Mouse (Mus musculus): ENCODE results near the gene Mast4. TPM values are rescaled to one million over a fixed set of nuclear protein-coding genes. Genes with fewer than 3 reads are reported as not detected.

Mast4 gene
- polyA plus RNA-seq, 1 experiment from 2014 or later = 21.5 TPM

DNA sequence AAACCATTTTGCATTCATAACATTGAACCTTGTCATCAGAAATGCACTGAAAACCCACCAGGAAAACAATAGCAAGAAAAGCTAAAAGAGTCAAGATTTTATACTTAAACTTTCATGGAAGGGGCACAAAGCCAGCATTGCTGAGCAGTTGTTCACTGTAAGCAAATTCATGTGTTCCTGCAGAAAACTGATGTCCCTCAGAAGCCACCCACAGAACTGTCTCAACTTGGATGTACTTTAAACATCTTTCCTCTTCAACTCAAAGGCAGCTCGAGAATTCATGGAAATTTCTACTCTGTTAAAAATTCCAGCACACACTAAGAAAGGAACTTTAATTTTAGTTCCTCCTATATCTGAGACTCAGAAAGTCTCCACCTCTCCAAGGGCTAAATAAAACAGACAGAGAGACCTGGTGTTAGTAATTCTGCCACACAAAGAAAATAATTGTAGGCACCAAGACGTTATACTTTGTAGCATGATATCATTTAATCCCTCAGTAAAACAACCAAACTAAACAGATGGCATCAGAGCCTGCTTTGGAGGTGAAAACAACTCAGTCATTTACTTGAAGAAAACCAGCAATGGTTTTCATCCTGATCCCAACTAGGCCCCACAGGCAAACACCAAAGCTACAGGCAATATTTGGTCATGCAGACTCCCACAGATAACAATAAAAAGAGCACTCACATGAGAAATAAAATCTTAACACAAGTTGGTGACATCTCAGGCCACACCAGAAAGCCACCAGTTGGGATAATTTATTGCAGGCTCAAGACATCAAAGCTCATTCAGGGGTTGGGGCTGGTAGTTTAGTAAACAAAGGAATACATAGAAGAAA is 134.3 kb downstream of the Mast4 start:
- no peaks in the 10 kb centered on the region for H3K36me3 ChIP-seq
- no peaks in the 10 kb centered on the region for H3K4me1 ChIP-seq
- WGBS = 60% methylated on average over 2 of the region's 2 CpGs
- H3K27me3 ChIP-seq (ENCODE audit: low read depth, poor library complexity, severe bottlenecking) = no peaks in the 10 kb centered on the region
- no peak overlapping the region for H3K27ac ChIP-seq
- no peak overlapping the region for H3K4me3 ChIP-seq
- no peaks in the 10 kb centered on the region for H3K9me3 ChIP-seq (replicated peaks)
- DNase-seq (ENCODE audit: low spot score) = no peak

- H3K27me3 ChIP-seq (ENCODE audit: low read depth, poor library complexity, severe bottlenecking) = no peaks in the 10 kb centered on the region
- H3K4me1 ChIP-seq = no peaks in the 10 kb centered on the region
- H3K27ac ChIP-seq = no peak overlapping the region
- H3K9me3 ChIP-seq (replicated peaks) = no peaks in the 10 kb centered on the region
- no peaks in the 10 kb centered on the region for H3K36me3 ChIP-seq
- no peak for DNase-seq (ENCODE audit: low spot score)
- 92% methylated on average over 9 of the region's 9 CpGs for WGBS
- no peak overlapping the region for H3K4me3 ChIP-seq
These were observed 135.9 kb downstream of the Mast4 start for GRCm38 (mm10) chr13:103198210-103198940.

GRCm38 (mm10) chr13:103196307-103196706 is 138.0 kb downstream of the Mast4 start:
- H3K4me1 ChIP-seq = no peaks in the 10 kb centered on the region
- H3K9me3 ChIP-seq (replicated peaks) = no peaks in the 10 kb centered on the region
- no peaks in the 10 kb centered on the region for H3K27me3 ChIP-seq (ENCODE audit: low read depth, poor library complexity, severe bottlenecking)
- no peak for DNase-seq (ENCODE audit: low spot score)
- H3K27ac ChIP-seq = no peak overlapping the region
- no peaks in the 10 kb centered on the region for H3K36me3 ChIP-seq
- 76% methylated on average over 5 of the region's 5 CpGs for WGBS
- H3K4me3 ChIP-seq = no peak overlapping the region

DNA sequence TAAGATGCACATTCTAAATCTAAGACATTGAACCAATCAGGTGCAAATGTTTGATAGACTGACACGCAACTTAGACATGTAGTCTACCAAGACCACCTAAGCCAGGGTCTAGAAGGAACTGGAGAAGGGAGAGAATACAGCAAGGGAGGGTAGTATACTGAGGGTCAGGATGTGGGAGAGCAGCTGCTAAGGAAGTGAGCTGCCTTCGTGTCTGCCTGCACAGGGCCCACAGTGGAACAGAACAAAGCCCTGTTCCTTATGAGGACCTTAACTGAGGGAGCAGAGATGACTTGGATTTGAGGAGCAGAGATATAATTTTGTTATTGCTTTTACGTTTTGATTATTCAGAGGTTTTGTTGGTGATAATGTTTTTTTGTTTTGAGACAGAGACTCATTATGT is 138.4 kb downstream of the Mast4 start:
- WGBS = 77% methylated on average over 3 of the region's 3 CpGs
- no peak overlapping the region for H3K4me3 ChIP-seq
- DNase-seq (ENCODE audit: low spot score) = no peak
- no peaks in the 10 kb centered on the region for H3K9me3 ChIP-seq (replicated peaks)
- H3K27ac ChIP-seq = no peak overlapping the region
- no peaks in the 10 kb centered on the region for H3K27me3 ChIP-seq (ENCODE audit: low read depth, poor library complexity, severe bottlenecking)
- no peaks in the 10 kb centered on the region for H3K4me1 ChIP-seq
- H3K36me3 ChIP-seq = no peaks in the 10 kb centered on the region

GRCm38 (mm10) chr13:103183566-103183965 is 150.7 kb downstream of the Mast4 start:
- WGBS = 83% methylated on average over 5 of the region's 5 CpGs
- no peaks in the 10 kb centered on the region for H3K9me3 ChIP-seq (replicated peaks)
- H3K36me3 ChIP-seq = no peaks in the 10 kb centered on the region
- no peaks in the 10 kb centered on the region for H3K27me3 ChIP-seq (ENCODE audit: low read depth, poor library complexity, severe bottlenecking)
- no peaks in the 10 kb centered on the region for H3K4me1 ChIP-seq
- H3K4me3 ChIP-seq = no peak overlapping the region
- peak; percentile 22 for DNase-seq (ENCODE audit: low spot score)
- H3K27ac ChIP-seq = no peak overlapping the region

DNA sequence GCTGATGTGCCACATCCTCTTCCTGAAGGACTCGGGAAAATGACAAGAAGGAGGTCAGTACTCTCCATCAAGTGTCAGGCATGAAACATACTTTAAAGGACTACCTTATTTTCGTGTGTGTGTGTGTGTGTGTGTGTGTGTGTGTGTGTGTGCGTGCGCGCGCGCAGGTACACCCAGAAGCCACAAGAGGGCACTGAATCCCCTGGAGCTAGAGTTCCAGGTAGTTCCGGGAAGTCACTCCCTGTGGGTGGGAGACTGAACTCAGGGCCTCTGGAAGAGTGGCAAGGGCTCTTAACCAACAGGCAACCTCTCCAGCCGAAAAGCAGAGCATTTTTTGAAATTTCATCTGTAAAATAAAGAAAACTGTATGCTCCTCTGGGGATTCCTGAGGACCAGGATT is 152.5 kb downstream of the Mast4 start:
- H3K4me3 ChIP-seq = no peak overlapping the region
- no peaks in the 10 kb centered on the region for H3K4me1 ChIP-seq
- WGBS = 95% methylated on average over 9 of the region's 9 CpGs
- no peaks in the 10 kb centered on the region for H3K9me3 ChIP-seq (replicated peaks)
- no peaks in the 10 kb centered on the region for H3K36me3 ChIP-seq
- DNase-seq (ENCODE audit: low spot score) = peak; percentile 24
- H3K27me3 ChIP-seq (ENCODE audit: low read depth, poor library complexity, severe bottlenecking) = no peaks in the 10 kb centered on the region
- no peak overlapping the region for H3K27ac ChIP-seq

DNA sequence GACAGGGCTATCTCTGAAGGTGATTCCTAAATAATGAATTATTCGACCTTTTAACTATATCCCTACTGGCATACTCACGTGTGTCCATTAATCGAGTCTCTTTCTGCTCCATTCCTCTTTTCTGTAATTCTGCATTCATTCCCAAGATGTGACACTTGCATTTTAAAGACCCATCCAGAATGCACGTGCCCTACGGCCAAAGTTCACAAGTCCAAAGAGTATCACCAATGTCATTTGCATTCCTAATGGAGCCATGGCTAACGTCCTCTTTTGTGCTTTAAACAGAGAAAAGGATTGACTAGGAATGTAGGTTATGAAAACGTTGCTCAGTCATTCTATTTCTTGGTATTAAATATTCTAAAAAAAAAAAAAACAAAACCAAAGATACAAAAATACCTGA is 157.4 kb downstream of the Mast4 start:
- H3K4me1 ChIP-seq = 0 out of 2 replicates have a peak, but pooled peaks cover 4% of the 10 kb centered on the region
- H3K27ac ChIP-seq = no peak overlapping the region
- no peaks in the 10 kb centered on the region for H3K36me3 ChIP-seq
- H3K4me3 ChIP-seq = no peak overlapping the region
- 0 out of 2 replicates have a peak, but pooled peaks cover 4% of the 10 kb centered on the region for H3K27me3 ChIP-seq (ENCODE audit: low read depth, poor library complexity, severe bottlenecking)
- 82% methylated on average over 7 of the region's 7 CpGs for WGBS
- DNase-seq (ENCODE audit: low spot score) = no peak
- H3K9me3 ChIP-seq (replicated peaks) = no peaks in the 10 kb centered on the region

DNA sequence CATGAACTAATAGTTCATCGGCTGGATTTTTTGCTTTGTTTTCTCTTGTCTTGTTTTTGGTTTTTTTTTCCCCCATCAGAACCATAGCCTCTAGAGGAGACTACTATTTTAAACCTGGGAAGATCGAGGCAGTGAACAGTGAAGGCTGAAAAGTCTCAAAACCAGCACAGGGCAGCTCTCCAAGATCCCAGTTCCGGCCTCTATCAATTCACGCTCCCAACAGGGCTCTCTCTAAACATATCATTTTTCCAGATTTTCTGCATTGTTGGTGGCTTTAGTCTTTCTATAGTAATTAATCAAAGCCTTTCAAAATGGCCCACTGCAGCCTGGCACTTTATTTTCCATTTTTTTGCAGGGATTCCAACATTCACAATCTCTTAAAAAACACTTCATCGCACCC is 159.9 kb downstream of the Mast4 start:
- Histone ChIP-seq H3K27ac (no peak overlapping the region), H3K36me3 (no peaks in the 10 kb centered on the region), H3K4me1 (peaks cover 13% of the 10 kb centered on the region), H3K4me3 (no peak overlapping the region), H3K27me3 (ENCODE audit: low read depth, poor library complexity, severe bottlenecking) (0 out of 2 replicates have a peak, but pooled peaks cover 4% of the 10 kb centered on the region), H3K9me3 (replicated peaks) (no peaks in the 10 kb centered on the region)
- DNase-seq (ENCODE audit: low spot score) = no peak
- WGBS = 89% methylated on average over 5 of the region's 5 CpGs

DNA sequence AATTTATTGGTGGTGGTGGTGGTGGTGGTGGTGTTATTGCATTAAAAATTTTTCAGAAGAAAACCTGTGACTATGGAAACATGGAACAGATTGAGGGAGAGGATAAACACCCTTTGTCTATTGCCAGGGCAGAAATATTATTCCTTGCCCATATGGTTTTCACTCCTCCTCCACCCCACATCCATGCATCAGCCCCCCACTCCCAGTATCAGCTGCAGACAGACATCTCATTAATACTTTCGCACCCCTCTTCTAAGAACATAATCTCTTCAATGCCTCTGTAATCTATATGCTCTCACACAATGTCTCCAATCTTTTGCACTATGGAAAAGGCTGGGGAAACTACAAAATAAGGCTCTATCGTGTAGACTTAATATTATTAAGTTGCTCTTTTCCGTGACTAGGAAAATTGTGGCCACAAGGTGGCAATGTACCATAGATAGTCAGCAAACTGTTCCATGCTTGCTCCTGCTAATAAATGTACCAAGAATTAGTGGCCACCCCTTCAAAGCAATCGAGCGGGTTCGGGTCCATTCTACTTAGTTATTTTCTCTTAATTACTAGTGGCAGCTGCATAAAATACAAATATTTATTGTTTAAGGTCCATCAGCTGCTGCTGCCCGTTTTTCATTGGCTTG is 160.6 kb downstream of the Mast4 start:
- H3K4me1 ChIP-seq = peaks cover 13% of the 10 kb centered on the region
- no peak overlapping the region for H3K4me3 ChIP-seq
- WGBS = 35% methylated on average over 7 of the region's 7 CpGs
- peak; percentile 62 for DNase-seq (ENCODE audit: low spot score)
- H3K27me3 ChIP-seq (ENCODE audit: low read depth, poor library complexity, severe bottlenecking) = 0 out of 2 replicates have a peak, but pooled peaks cover 4% of the 10 kb centered on the region
- H3K36me3 ChIP-seq = no peaks in the 10 kb centered on the region
- no peaks in the 10 kb centered on the region for H3K9me3 ChIP-seq (replicated peaks)
- H3K27ac ChIP-seq = no peak overlapping the region

DNA sequence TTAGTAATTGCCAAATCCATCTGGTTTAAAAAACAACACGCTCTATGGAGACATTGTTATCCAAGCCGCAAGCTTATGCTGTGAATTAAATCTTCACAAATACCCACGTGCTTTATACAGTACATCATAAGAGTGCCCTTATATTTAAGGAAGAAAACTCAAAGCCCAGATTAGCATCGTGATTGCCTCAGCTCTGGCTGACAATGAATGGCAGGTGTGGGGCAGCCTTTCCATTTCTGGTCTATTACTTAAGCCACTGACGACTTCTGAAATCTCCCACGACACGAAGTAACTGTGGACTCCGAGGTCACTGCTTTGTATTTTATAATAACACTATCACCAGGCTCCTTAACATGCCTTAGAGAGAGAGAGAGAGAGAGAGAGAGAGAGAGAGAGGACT is 182.4 kb downstream of the Mast4 start:
- H3K27me3 ChIP-seq (ENCODE audit: low read depth, poor library complexity, severe bottlenecking) = no peaks in the 10 kb centered on the region
- no peaks in the 10 kb centered on the region for H3K9me3 ChIP-seq (replicated peaks)
- no peaks in the 10 kb centered on the region for H3K4me1 ChIP-seq
- H3K27ac ChIP-seq = no peak overlapping the region
- H3K36me3 ChIP-seq = no peaks in the 10 kb centered on the region
- no peak overlapping the region for H3K4me3 ChIP-seq
- DNase-seq (ENCODE audit: low spot score) = no peak
- 91% methylated on average over 8 of the region's 8 CpGs for whole genome bisulfite sequencing

- WGBS = 63% methylated on average over 11 of the region's 11 CpGs
- Histone ChIP-seq H3K4me3 (no peak overlapping the region), H3K36me3 (no peaks in the 10 kb centered on the region), H3K27ac (no peak overlapping the region), H3K9me3 (replicated peaks) (no peaks in the 10 kb centered on the region), H3K27me3 (ENCODE audit: low read depth, poor library complexity, severe bottlenecking) (no peaks in the 10 kb centered on the region), H3K4me1 (no peaks in the 10 kb centered on the region)
- DNase-seq (ENCODE audit: low spot score) = no peak
These were observed 183.1 kb downstream of the Mast4 start for GRCm38 (mm10) chr13:103151171-103151570.

GRCm38 (mm10) chr13:103150671-103151070 is 183.6 kb downstream of the Mast4 start:
- no peak for DNase-seq (ENCODE audit: low spot score)
- Histone ChIP-seq H3K36me3 (no peaks in the 10 kb centered on the region), H3K27ac (no peak overlapping the region), H3K27me3 (ENCODE audit: low read depth, poor library complexity, severe bottlenecking) (no peaks in the 10 kb centered on the region), H3K4me3 (no peak overlapping the region), H3K9me3 (replicated peaks) (no peaks in the 10 kb centered on the region), H3K4me1 (no peaks in the 10 kb centered on the region)
- 83% methylated on average over 4 of the region's 4 CpGs for WGBS

DNA sequence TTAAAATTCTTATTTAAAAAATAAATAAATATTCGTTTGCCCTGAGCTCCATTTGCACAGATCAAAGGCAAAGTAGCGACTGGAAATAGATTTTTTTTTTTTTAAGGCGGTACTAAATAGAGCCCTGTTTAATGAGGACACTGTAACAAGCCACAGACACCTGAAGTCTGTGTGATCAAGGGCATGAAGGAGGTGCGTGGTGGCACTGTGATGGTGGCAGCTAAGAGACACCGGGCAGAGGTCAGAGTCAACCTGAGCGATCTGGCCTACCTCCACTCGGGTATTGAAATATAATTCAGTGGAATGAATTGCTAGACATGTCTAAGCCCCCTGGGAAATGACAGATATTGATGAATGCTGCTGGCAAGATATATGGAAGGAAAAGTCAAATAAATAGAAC is 184.9 kb downstream of the Mast4 start:
- DNase-seq (ENCODE audit: low spot score) = no peak
- no peaks in the 10 kb centered on the region for H3K9me3 ChIP-seq (replicated peaks)
- no peaks in the 10 kb centered on the region for H3K27me3 ChIP-seq (ENCODE audit: low read depth, poor library complexity, severe bottlenecking)
- WGBS = 89% methylated on average over 7 of the region's 7 CpGs
- H3K4me1 ChIP-seq = no peaks in the 10 kb centered on the region
- no peak overlapping the region for H3K27ac ChIP-seq
- H3K36me3 ChIP-seq = no peaks in the 10 kb centered on the region
- no peak overlapping the region for H3K4me3 ChIP-seq

Measured in limb, embryonic 10.5 days (tissue).